Mouse (Mus musculus): ENCODE results near the gene Ahrr.

Gene Ahrr

GRCm38 (mm10) chr13:74292167-74292566 lies at the start of gene Ahrr:
Gene Ahrr (minus strand): TSS chr13:74292331.
- peak; percentile 63 to 71 for DNase-seq

DNA sequence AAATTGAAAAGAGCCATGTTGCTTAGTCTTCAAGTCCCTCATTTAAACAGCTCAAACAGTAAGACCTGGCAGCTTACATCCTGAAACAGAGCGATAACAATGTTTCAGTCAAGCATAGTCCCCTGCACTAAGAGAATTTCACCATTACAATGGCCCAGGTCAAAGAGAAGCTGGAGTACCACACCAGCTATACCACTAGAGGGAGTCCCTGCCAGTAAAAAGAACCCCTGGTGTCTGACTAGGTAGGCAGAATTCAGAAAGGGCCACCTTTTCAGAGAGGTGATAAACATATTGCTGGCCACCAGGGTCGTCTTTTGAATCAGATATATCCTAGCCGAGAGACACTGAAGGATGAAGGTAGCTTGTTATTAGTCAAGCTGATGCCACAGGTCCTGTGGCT lies 48.9 kb upstream of the Ahrr start:
- DNase-seq: peak; percentile 54 to 65

DNA sequence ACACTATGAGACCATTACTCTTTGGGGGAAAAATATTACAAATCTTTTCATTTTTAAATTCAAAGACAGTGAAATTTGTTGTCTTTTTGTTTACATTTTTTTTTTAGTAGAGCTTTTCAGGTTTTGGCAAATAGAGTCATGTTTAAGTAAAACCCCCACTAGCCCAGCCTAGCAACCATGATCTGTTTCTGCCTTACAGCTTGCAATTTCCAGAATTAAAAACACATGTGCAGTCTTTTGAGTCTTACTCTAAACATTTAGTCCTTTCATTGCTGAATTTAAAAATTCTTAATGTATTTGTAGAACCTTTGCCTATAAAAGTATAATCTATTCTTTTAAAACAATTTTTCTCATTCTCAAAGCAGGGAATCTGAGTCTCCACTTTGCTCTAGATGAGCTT lies 37.2 kb upstream of the Ahrr start:
- no peak for DNase-seq

DNA sequence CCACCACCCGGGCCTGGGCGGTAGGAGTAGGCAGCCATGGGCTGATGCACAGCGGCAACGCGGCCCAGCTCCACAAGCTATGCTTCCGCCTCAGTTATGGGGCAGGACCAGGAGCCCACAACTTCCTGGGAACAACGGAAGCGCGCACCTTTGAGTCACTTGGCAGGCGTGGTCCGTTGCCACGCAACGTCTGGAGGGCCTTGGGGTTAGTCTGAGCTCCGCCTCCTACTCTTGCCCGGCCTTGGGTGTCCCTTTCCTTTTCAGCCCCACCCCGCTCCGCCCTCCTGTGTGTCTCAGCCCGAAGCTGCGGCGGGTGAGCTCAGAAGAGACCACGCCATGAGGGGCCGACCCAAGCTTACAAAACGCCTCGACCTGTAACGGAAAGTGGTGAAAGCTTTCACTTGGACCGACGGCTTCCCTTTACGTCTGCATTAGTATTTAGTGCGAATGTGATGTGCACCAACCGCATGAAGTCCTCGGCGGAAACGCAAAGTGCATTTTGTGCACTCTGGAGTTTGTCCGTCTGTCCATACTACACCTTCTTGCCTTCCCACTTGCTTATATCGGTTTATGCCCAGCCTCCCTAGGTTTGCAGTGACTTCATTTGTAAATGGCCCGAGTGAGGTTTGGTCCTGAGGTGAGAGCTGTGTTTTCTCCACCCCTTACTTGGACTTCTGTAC lies 25.2 kb upstream of the Ahrr start, which contains the start of gene Pdcd6:
Pdcd6 (minus strand) TSS at position 411 of the 680 bp plus-strand sequence.
- DNase-seq: peak; percentile 85 to 93

DNA sequence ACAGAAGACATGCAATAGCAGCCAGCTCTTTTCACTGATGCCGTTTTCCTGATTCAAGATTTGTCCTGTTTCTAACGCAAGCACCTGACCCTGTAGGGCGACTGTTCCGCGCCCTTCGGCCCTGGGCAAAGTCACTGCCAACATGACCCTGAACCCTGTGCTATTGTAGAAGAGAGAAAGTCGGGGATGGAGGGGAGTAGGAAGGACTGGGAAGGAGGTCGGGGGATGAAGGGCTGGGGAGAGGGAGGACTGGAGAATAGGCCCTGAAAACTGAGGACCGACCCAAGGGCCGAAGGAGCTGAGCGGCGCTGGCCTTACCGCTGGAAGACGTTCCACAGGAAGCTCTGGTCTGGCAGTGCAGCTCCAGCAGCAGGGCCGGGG lies 24.6 kb upstream of the Ahrr start:
- DNase-seq: no peak

- DNase-seq: no peak
These were observed 24.3 kb upstream of the Ahrr start for GRCm38 (mm10) chr13:74316386-74316785.

- DNase-seq: no peak
These were observed 22.5 kb upstream of the Ahrr start for GRCm38 (mm10) chr13:74314616-74315015.

- no peak for DNase-seq
These were observed 13.6 kb upstream of the Ahrr start for GRCm38 (mm10) chr13:74305780-74306179.

DNA sequence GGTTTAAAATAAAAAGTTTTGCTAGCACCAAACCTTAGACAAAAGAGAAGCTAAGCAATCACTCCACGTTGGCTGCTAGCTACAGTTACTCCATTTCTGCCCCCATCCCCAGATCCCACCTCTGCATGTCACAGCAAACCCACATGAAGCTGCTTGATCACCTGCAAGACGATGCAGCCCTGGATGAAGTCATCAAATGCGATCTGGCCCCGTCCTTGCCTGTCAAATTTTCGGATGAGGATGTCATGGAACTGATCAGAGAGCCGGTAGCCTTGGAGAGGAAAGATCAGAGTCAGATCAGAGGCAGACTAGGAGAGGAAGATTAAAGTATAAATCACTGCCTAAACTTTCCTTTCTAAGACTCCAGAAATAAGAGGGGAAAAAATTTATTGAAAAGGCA lies 13.2 kb upstream of the Ahrr start:
- no peak for DNase-seq

DNA sequence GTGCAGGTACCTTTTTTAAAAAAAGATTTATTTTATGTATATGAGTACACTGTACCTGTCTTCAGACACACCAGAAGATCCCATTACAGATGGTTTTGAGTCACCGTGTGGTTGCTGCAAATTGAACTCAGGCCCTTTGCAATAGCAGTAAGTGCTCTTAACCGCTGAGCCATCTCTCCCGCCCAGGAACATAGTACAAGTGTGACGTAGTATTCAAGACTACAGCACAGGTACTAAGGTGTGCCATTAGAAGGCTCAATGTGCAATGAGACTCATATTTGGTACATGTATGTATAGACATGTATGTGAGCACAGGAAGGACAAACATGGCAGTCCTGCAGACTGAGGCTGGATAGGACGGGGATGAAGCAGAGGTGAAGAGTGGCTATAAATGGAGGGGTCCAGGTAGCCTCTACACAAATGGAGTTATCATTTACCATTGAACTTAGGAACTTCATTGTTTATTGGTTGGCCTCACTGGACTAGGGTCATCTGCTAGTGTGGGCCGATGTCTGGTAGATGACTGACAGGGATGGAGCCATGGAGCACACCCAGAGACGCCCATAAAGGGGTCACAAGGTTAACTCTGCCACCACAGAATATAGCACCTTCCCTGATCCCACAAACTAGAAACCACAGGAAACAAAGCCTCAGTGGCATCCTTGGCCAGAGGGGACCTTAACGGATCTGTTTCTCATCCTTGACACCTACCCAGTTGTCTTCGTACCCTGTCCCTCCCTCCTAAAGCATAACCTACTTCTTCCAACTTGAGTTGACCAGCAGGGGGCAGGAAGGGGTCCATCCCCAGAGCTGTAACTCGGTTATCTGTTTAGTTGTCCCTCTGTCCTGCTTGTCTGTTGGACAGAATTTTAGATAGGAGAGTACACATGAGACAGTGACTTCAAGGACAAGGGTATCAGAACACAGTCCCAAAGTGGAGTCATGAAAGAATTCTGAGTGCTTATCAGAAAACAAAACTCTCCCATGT lies 10.2 kb upstream of the Ahrr start:
- DNase-seq: peak in 1 of 2 experiments; percentile 7

DNA sequence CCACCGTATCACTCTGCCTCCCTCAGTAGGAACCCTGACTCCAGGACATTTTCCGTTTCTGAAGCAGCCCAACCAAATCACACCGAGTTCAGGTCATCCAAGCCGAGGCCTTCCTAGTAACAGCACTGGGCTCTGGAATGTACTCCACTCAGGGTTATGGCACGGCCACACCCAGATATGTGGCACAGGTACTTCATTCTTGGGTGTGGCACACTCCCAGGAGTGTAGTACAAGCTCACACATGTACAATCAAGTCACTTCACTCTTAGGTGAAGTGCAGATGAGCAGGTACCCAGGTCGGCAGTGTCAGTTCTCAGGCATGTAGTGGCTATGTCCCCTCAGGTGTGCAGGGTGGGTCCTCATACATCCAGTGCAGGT lies 9.5 kb upstream of the Ahrr start:
- DNase-seq: peak in 1 of 2 experiments; percentile 4

- peak; percentile 83 for DNase-seq
These were observed 8.9 kb upstream of the Ahrr start for GRCm38 (mm10) chr13:74300925-74301606.

- DNase-seq: no peak
These were observed 4.2 kb upstream of the Ahrr start for GRCm38 (mm10) chr13:74296376-74296775.

- DNase-seq: no peak
These were observed 2.5 kb downstream of the Ahrr start for GRCm38 (mm10) chr13:74289646-74290045.

DNA sequence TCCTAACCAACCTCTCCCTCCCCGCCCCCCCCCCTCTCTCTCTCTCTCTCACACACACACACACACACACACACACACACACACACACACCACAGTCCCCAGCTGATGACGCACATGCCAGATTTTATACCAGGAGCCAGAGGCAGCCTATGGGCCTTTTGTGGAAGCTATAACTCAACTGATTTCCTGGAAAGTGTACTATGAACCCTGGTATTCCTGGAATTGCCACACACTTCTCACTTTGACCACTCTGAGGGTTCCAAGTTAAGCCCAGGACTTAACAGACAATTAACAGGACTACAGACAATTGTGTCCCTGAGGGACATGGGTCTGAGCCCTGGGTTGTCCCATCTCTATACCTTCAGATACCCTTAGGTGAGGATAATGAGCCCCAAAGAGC lies 9.8 kb downstream of the Ahrr start:
- no peak for DNase-seq

DNA sequence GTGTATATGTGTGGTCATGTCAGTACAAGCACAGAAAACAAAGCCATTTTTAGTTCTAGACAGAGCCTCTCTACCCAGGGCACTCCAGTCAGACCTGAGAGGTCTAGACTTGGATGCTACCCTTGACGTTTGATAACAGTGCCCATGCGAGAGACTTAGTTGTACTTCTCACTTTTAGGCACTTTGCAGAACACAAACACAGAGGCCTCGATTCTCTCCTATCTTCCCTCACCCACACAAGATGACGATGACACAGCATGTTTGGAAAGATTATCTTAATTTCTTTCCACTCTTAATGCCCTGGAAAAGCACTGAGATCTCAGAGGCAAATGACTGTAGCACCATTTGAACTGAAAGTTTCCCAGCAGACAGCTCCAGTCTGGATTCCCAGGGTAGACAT lies 16.4 kb downstream of the Ahrr start:
- DNase-seq: no peak

- DNase-seq: peak; percentile 61 to 69
These were observed 31.7 kb downstream of the Ahrr start for GRCm38 (mm10) chr13:74260231-74260992.

- peak; percentile 67 for DNase-seq
These were observed 32.5 kb downstream of the Ahrr start for GRCm38 (mm10) chr13:74259460-74260230.

DNA sequence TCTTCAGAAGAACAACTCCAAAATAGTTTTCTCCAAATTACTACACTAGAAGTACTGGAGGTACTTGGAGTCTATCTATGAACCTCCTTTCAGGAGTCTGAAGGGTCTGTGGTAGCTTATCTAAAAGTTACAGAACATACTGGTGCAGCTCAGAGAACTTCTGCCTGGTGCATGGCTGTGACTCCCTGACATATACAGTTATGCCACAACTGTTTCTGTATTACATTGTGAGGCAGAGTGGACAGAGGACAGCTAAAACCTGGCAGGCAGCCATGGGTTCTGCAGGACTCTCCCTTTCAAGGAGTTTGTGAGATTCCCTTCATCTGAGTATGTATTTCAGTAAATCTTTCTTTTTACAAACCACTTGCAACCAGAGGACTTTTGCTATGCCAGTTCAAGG lies 45.6 kb downstream of the Ahrr start:
- DNase-seq: peak; percentile 11 to 19

DNA sequence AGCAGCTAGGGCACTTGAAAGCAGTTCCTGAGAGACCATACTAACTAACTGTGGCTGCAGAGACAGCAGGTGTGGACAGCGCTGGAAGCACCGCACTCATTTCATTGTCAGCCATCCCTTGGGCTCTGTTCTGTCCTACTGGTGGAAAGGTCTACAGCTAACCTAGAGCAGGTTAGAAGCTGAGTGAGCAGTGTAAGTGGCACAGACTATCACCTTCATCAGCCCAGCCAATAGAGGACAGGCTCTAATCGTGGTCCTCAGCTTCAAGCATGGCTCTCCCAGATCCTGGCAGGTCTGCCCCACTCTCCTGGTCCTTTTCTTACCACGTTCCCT lies 46.3 kb downstream of the Ahrr start:
- no peak for DNase-seq

- peak; percentile 88 to 92 for DNase-seq
These were observed 46.8 kb downstream of the Ahrr start for GRCm38 (mm10) chr13:74245214-74245898.

All from cerebellum, postnatal 10 days (tissue).